Mouse (Mus musculus) hindbrain, embryonic 12.5 days (tissue): Measurements from ENCODE around the gene Catsperg2. TPM values are rescaled to one million over a fixed set of nuclear protein-coding genes. Genes with fewer than 3 reads are reported as not detected.
"Not testable (repeated sequence)": the region's sequence is repeated elsewhere in the genome, so short reads cannot be mapped to it uniquely, and the experiment has no call there.

Experiments used
- ATAC-seq: fragments of 200-750 bp; cut with Nextera tagmentation; 2 replicates; pipeline ENCODE4 v1.8.0; 2017; ENCODE audit warnings: moderate TSS enrichment; ENCODE audit not compliant: low FRiP score
- H3K27ac ChIP-seq: fragments of 300-500 bp; sonication (generic); 2 replicates; pipeline ENCODE4 v1.5.1; 2016; ENCODE audit warnings: mild to moderate bottlenecking
- H3K27me3 ChIP-seq: fragments of 300-500 bp; sonication (generic); 2 replicates; pipeline ENCODE4 v1.6.1; 2016; ENCODE audit warnings: mild to moderate bottlenecking
- H3K36me3 ChIP-seq: fragments of 300-500 bp; sonication (generic); 2 replicates; pipeline ENCODE4 v1.6.1; 2016; ENCODE audit warnings: mild to moderate bottlenecking
- H3K4me1 ChIP-seq: fragments of 300-500 bp; sonication (generic); 2 replicates; pipeline ENCODE4 v1.6.1; 2016
- H3K4me2 ChIP-seq: fragments of 300-500 bp; sonication (generic); replicated peaks from 2 replicates; pipeline ENCODE4 v1.6.1; 2016; ENCODE audit warnings: mild to moderate bottlenecking
- H3K4me3 ChIP-seq: fragments of 300-500 bp; sonication (generic); 2 replicates; pipeline ENCODE4 v1.5.1; 2016; ENCODE audit warnings: mild to moderate bottlenecking
- H3K9ac ChIP-seq: fragments of 300-500 bp; sonication (generic); 2 replicates; pipeline ENCODE4 v1.6.1; 2016; ENCODE audit warnings: mild to moderate bottlenecking, moderate library complexity
- H3K9me3 ChIP-seq: fragments of 300-500 bp; sonication (generic); replicated peaks from 2 replicates; pipeline ENCODE4 v1.6.1; 2016; ENCODE audit warnings: mild to moderate bottlenecking
- WGBS: fragments of 180-500 bp; shearing (Covaris S2); methylation state at CpG from one replicate; pipeline ENCODE4 v1.1.7; 2016; 5-methylcytosine and 5-hydroxymethylcytosine counted together
- microRNA counts: library from miRNA; unstranded; fragments of <30 nt; microRNA quantifications from one replicate; lab custom pipeline; 2017
- microRNA-seq: library from miRNA; unstranded; fragments of <30 nt; microRNA quantifications from one replicate; pipeline ENCODE4, GENCODE M21; 2017
- polyA plus RNA-seq: library from polyadenylated mRNA; unstranded; fragments of >200 nt; fragmentation: Nextera tagmentation; extraction: Ambion mirVana; gene quantifications from 2 replicates; pipeline ENCODE4 v1.2.1, GENCODE M21; 2016

Catsperg2 gene
- polyA plus RNA-seq, 1 experiment from 2014 or later: 0.09 TPM

GRCm38 (mm10) chr7:29708891-29709290 lies 17.9 kb downstream of the Catsperg2 start:
- not testable (repeated sequence) for H3K4me2 ChIP-seq, H3K36me3 ChIP-seq, H3K4me3 ChIP-seq, H3K27me3 ChIP-seq, H3K27ac ChIP-seq, H3K9ac ChIP-seq, H3K9me3 ChIP-seq, ATAC-seq, H3K4me1 ChIP-seq
- 89% methylated on average over 2 of the region's 2 CpGs for WGBS

- not testable (repeated sequence) for H3K27me3 ChIP-seq, H3K4me2 ChIP-seq, H3K36me3 ChIP-seq, H3K9me3 ChIP-seq, H3K4me1 ChIP-seq, H3K27ac ChIP-seq, H3K9ac ChIP-seq, H3K4me3 ChIP-seq, ATAC-seq
- 89% methylated on average over 3 of the region's 3 CpGs for WGBS
Observed at GRCm38 (mm10) chr7:29695231-29695630, 31.6 kb downstream of the Catsperg2 start.

- 72% methylated on average over 3 of the region's 3 CpGs for WGBS
- Histone ChIP-seq H3K4me3 (no peak overlapping the region), H3K9me3 (peaks cover 11% of the 10 kb centered on the region), H3K36me3 (no peaks in the 10 kb centered on the region), H3K9ac (no peak overlapping the region), H3K4me1 (no peaks in the 10 kb centered on the region), H3K4me2 (no peak overlapping the region), H3K27ac (no peak overlapping the region), H3K27me3 (no peaks in the 10 kb centered on the region)
- ATAC-seq: no peak
Observed at GRCm38 (mm10) chr7:29681868-29682267, 45.0 kb downstream of the Catsperg2 start.

MicroRNAs encoded within 50 kb of the gene (microRNA counts, 519-probe panel; counts per million panel counts)
- 470 counts per million, percentile 58 among the panel's probes with 10 or more counts for microRNA mmu-miR-1964 (lab: Ali Mortazavi, UCI)

Small RNAs within 50 kb of the gene (microRNA-seq; reads per million reads assigned to microRNA genes)
- 2.7 reads per million, percentile 2 among the genes with 10 or more reads in this experiment for gene Mir1964

Other genes with a start within 250 kb of the Catsperg2 start
- gene Sipa1l3, start 208.4 kb downstream of the Catsperg2 start, polyA plus RNA-seq: 15.9 and 18.3 TPM in 2 replicates
- gene Zfp84, start 41.5 kb upstream of the Catsperg2 start, polyA plus RNA-seq: 17.9 and 19.6 TPM in 2 replicates
- 10.3 and 10.9 TPM in 2 replicates for gene Zfp30, start 57.0 kb upstream of the Catsperg2 start, polyA plus RNA-seq
- 26.3 and 27.2 TPM in 2 replicates for gene Zfp790, start 89.1 kb upstream of the Catsperg2 start, polyA plus RNA-seq
- 11.4 and 11.8 TPM in 2 replicates for gene Zfp940, start 126.6 kb upstream of the Catsperg2 start, polyA plus RNA-seq
- 12.7 and 14.6 TPM in 2 replicates for gene Zfp420, start 132.9 kb upstream of the Catsperg2 start, polyA plus RNA-seq
- gene Zfp27, start 179.5 kb upstream of the Catsperg2 start, polyA plus RNA-seq: 14.9 and 15.3 TPM in 2 replicates
- 7.0 and 8.5 TPM in 2 replicates for gene Zfp383, start 181.2 kb upstream of the Catsperg2 start, polyA plus RNA-seq
- gene Zfp74, start 227.1 kb upstream of the Catsperg2 start, polyA plus RNA-seq: 16.4 and 17.2 TPM in 2 replicates